Mouse (Mus musculus) thymus, postnatal 10 days (tissue): ENCODE measurements around the gene Defb6.

Experiments
- DNase-seq, 2 experiments: peaks; one replicate each; pipeline ENCODE4 v3.0.0; 2021; ENCODE audit warnings: low spot score in 2 of 2

Defb6 gene

DNA sequence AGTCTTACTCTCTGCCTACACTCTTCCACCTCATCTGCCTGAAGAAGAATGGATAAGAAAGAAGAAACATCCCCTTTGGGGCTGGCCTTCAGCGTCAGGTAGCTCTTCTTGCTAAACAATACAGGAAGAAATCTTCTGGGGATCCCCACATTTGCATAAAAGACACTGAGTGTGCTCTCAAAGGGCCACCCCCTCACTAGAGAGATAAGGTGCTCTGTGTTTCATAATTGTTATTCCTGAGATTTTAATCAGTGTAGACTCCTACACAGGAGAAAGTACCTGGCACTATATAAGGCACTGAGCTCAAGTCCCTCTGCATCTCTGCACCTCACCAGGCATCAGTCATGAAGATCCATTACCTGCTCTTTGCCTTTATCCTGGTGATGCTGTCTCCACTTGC is at the start of gene Defb6:
TSS of gene Defb6 (plus strand) at position 318 of the 400 bp plus-strand sequence.
- no peak for DNase-seq

DNA sequence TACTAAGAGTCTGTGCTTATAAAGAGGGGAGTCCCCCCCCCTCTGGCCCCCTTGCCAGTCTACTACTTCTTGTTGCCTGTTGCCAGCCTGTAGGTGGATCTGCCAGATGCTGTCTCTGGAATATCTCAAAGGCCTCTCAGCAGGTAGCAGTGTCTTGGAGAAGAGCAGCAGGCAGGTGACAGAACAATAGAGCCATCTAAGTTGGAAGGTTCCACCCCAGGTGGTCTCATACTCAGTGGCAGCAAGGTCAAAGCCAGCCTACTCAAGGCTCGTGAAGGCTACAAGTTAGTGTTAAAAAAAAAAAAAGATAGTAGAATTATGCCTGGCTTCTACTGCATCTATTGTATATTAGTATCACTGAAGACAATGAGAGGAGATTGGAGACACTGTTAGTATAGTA is 12.8 kb downstream of the Defb6 start:
- no peak for DNase-seq

DNA sequence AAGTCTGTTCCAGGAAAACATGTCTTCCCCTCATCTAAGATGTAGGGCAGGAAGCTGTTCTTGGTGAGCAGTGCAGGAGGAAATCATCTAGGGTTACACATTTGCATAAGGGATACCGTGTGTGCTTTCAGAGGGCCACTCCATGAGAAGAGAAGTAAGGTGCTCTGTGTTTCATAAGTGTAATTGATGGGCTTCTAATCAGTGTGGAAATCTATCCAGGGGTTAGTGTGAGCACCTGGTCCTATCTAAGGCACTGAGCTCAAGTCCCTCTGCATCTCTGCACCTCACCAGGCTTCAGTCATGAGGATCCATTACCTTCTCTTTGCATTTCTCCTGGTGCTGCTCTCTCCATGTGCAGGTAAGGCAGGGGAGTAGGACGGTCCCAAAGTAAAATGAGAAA is 14.3 kb downstream of the Defb6 start, which contains the start of gene Defb46:
TSS of gene Defb46 (plus strand) at position 301 of the 400 bp plus-strand sequence.
- no peak for DNase-seq

DNA sequence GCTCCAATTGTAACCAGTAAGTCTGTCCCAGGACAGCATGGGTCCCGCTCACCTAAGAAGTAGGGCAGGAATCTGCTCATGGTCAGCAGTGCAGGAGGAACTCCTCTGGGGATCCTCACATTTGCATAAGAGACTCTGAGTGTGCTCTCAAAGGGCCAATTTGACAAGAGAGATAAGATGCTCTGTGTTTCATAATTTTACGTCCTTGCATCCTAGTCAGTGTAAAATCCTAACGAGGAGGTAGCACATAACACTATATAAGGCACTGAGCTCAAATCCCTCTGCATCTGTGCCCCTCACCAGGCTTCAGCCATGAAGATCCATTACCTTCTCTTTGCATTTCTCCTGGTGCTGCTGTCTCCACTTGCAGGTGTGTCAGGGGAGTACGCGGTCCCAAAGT is 22.0 kb downstream of the Defb6 start, which contains the start of gene Defb5:
TSS of gene Defb5 (plus strand) at position 301 of the 400 bp plus-strand sequence.
- no peak for DNase-seq

DNA sequence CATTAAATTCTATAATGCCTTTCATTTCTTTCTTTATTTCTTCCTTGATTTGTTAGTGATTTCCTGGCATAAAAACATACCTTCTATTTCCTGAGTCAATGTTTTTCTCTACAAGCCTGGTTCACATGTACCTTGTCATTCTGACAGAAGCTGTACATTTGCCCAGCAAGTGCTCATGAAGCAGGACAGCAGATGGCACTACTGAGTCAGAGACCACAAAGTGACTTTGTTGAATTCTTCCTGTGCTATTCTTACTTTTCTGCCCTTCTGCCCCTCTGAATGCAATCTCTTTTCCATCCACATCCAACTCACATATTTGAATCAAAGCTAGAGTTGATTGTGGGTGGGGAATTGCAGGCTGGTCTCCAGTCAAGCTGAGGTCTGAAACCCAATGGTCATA is 32.9 kb downstream of the Defb6 start:
- DNase-seq, result no peak

GRCm38 (mm10) chr8:19259667-19260066 is 34.4 kb downstream of the Defb6 start:
- DNase-seq, result no peak
